Mouse (Mus musculus) liver, adult 2 months (tissue): ENCODE results near the gene Zbtb8a.

Source experiments
- CTCF ChIP-seq: fragments of 200-500 bp; IDR thresholded peaks from 2 replicates; pipeline ENCODE4 v1.5.1; 2011; ENCODE audit warnings: low read depth, low read length, control low read depth
- POLR2A ChIP-seq: fragments of 200-500 bp; IDR thresholded peaks from 2 replicates; pipeline ENCODE4 v1.6.1; 2011; ENCODE audit warnings: low read length, control low read depth; ENCODE audit not compliant: insufficient read depth; ENCODE audit errors: extremely low read depth

- TF ChIP-seq CTCF, result no peak
- no peak for TF ChIP-seq POLR2A
These were observed 7.8 kb upstream of the Zbtb8a start for GRCm38 (mm10) chr4:129385685-129386084.
